Mouse (Mus musculus) neural tube, embryonic 15.5 days (tissue): Measurements from ENCODE around the gene Spock3. TPM values are rescaled to one million over a fixed set of nuclear protein-coding genes. Genes with fewer than 3 reads are reported as not detected.

Source experiments
- ATAC-seq: fragments of 200-750 bp; cut with Nextera tagmentation; 2 replicates; pipeline ENCODE4 v1.8.0; 2017; ENCODE audit warnings: mild to moderate bottlenecking, moderate TSS enrichment, moderate library complexity; ENCODE audit not compliant: low FRiP score
- H3K27ac ChIP-seq: fragments of 300-500 bp; sonication (generic); replicated peaks from 2 replicates; pipeline ENCODE4 v1.5.1; 2015; ENCODE audit warnings: mild to moderate bottlenecking, inconsistent platforms
- H3K27me3 ChIP-seq: fragments of 300-500 bp; sonication (generic); replicated peaks from 2 replicates; pipeline ENCODE4 v1.6.1; 2015; ENCODE audit warnings: inconsistent platforms
- H3K36me3 ChIP-seq: fragments of 300-500 bp; sonication (generic); 2 replicates; pipeline ENCODE4 v1.6.1; 2015; ENCODE audit warnings: inconsistent platforms
- H3K4me1 ChIP-seq: fragments of 300-500 bp; sonication (generic); 2 replicates; pipeline ENCODE4 v1.6.1; 2015; ENCODE audit warnings: inconsistent platforms
- H3K4me2 ChIP-seq: fragments of 300-500 bp; sonication (generic); 2 replicates; pipeline ENCODE4 v1.6.1; 2015; ENCODE audit warnings: inconsistent platforms, mild to moderate bottlenecking, moderate library complexity
- H3K4me3 ChIP-seq: fragments of 300-500 bp; sonication (generic); replicated peaks from 2 replicates; pipeline ENCODE4 v1.5.1; 2015; ENCODE audit warnings: mild to moderate bottlenecking, inconsistent platforms
- H3K9ac ChIP-seq: fragments of 300-500 bp; sonication (generic); replicated peaks from 2 replicates; pipeline ENCODE4 v1.6.1; 2015; ENCODE audit warnings: mild to moderate bottlenecking, inconsistent platforms
- H3K9me3 ChIP-seq: fragments of 300-500 bp; sonication (generic); replicated peaks from 2 replicates; pipeline ENCODE4 v1.6.1; 2016; ENCODE audit warnings: inconsistent platforms
- WGBS: fragments of 180-500 bp; shearing (Covaris S2); methylation state at CpG from one replicate; pipeline ENCODE4 v1.1.7; 2015; ENCODE audit warnings: mixed read lengths; 5-methylcytosine and 5-hydroxymethylcytosine counted together
- polyA plus RNA-seq: library from polyadenylated mRNA; unstranded; fragments of >200 nt; fragmentation: Nextera tagmentation; extraction: Ambion mirVana; gene quantifications from 2 replicates; pipeline ENCODE4 v1.2.1, GENCODE M21; 2015

The Spock3 gene
- 115 and 133 TPM in 2 replicates for polyA plus RNA-seq

GRCm38 (mm10) chr8:62950709-62951108 lies at the start of gene Spock3:
Spock3 (plus strand) TSS chr8:62951009.
- H3K4me3 ChIP-seq: peak within 1 kb of the TSS; percentile 69
- H3K27me3 ChIP-seq: no peaks in the 10 kb centered on the region
- peak within 1 kb of the TSS; percentile 86 for H3K9ac ChIP-seq
- H3K4me1 ChIP-seq: peaks cover 8% of the 10 kb centered on the region; the same call in 1 of the 2 replicates
- H3K36me3 ChIP-seq: no peaks in the 10 kb centered on the region
- ATAC-seq: no peak
- peak within 1 kb of the TSS; percentile 75 for H3K4me2 ChIP-seq
- no peaks in the 10 kb centered on the region for H3K9me3 ChIP-seq
- 37% methylated on average over 2 of the region's 2 CpGs for WGBS
- peak within 1 kb of the TSS; percentile 90 for H3K27ac ChIP-seq

GRCm38 (mm10) chr8:62951173-62952134 lies 645 bp downstream of the Spock3 start:
- Histone ChIP-seq H3K4me2 (peak overlapping the region; percentile 75), H3K27ac (peak overlapping the region; percentile 90), H3K4me3 (peak overlapping the region; percentile 69), H3K4me1 (peaks cover 8% of the 10 kb centered on the region; the same call in 1 of the 2 replicates), H3K27me3 (no peaks in the 10 kb centered on the region), H3K9ac (peak overlapping the region; percentile 86), H3K36me3 (no peaks in the 10 kb centered on the region), H3K9me3 (no peaks in the 10 kb centered on the region)
- under 1% methylated on average over 50 of the region's 50 CpGs for WGBS
- peak; percentile 91 for ATAC-seq

GRCm38 (mm10) chr8:62952481-62952880 lies 1.7 kb downstream of the Spock3 start:
- peak overlapping the region; percentile 90 for H3K27ac ChIP-seq
- ATAC-seq: peak; percentile 23
- 4% methylated on average over 3 of the region's 3 CpGs for WGBS

GRCm38 (mm10) chr8:62962608-62963007 lies 11.8 kb downstream of the Spock3 start:
- ATAC-seq: no peak
- no peak overlapping the region for H3K4me2 ChIP-seq
- H3K4me1 ChIP-seq: 0 out of 2 replicates have a peak, but pooled peaks cover under 1% of the 10 kb centered on the region
- no peak overlapping the region for H3K9ac ChIP-seq
- WGBS: 92% methylated on average over 3 of the region's 3 CpGs
- H3K4me3 ChIP-seq: no peak overlapping the region
- no peaks in the 10 kb centered on the region for H3K9me3 ChIP-seq
- H3K27ac ChIP-seq: no peak overlapping the region
- no peaks in the 10 kb centered on the region for H3K27me3 ChIP-seq
- no peaks in the 10 kb centered on the region for H3K36me3 ChIP-seq

More at GRCm38 (mm10) chr8:62952481-62952880, 1.7 kb downstream of the Spock3 start:
- peak overlapping the region; percentile 75 for H3K4me2 ChIP-seq
- no peaks in the 10 kb centered on the region for H3K9me3 ChIP-seq
- no peaks in the 10 kb centered on the region for H3K27me3 ChIP-seq
- H3K4me3 ChIP-seq: peak overlapping the region; percentile 69
- peaks cover 8% of the 10 kb centered on the region; the same call in 1 of the 2 replicates for H3K4me1 ChIP-seq
- H3K9ac ChIP-seq: peak overlapping the region; percentile 86
- H3K36me3 ChIP-seq: no peaks in the 10 kb centered on the region

- H3K9me3 ChIP-seq: no peaks in the 10 kb centered on the region
- H3K27ac ChIP-seq: no peak overlapping the region
- no peak overlapping the region for H3K9ac ChIP-seq
- H3K36me3 ChIP-seq: no peaks in the 10 kb centered on the region
- no peak for ATAC-seq
- no peak overlapping the region for H3K4me3 ChIP-seq
- no peak overlapping the region for H3K4me2 ChIP-seq
- 71% methylated on average over 2 of the region's 2 CpGs for WGBS
- H3K4me1 ChIP-seq: 0 out of 2 replicates have a peak, but pooled peaks cover 2% of the 10 kb centered on the region
- H3K27me3 ChIP-seq: no peaks in the 10 kb centered on the region
These were observed 19.1 kb downstream of the Spock3 start for GRCm38 (mm10) chr8:62969802-62970372.

- Histone ChIP-seq H3K4me3 (no peak overlapping the region), H3K9me3 (no peaks in the 10 kb centered on the region), H3K9ac (no peak overlapping the region), H3K27ac (no peak overlapping the region), H3K4me2 (no peak overlapping the region), H3K36me3 (no peaks in the 10 kb centered on the region), H3K27me3 (no peaks in the 10 kb centered on the region), H3K4me1 (no peaks in the 10 kb centered on the region)
- no peak for ATAC-seq
- WGBS: 83% methylated on average over 3 of the region's 3 CpGs
These were observed 138.2 kb downstream of the Spock3 start for GRCm38 (mm10) chr8:63088984-63089383.

- Histone ChIP-seq H3K9ac (no peak overlapping the region), H3K27ac (no peak overlapping the region), H3K9me3 (no peaks in the 10 kb centered on the region), H3K36me3 (no peaks in the 10 kb centered on the region), H3K4me2 (no peak overlapping the region), H3K27me3 (no peaks in the 10 kb centered on the region), H3K4me3 (no peak overlapping the region), H3K4me1 (no peaks in the 10 kb centered on the region)
- WGBS: 80% methylated on average over 2 of the region's 2 CpGs
- no peak for ATAC-seq
These were observed 147.4 kb downstream of the Spock3 start for GRCm38 (mm10) chr8:63098200-63098599.

GRCm38 (mm10) chr8:63109761-63110160 lies 159.0 kb downstream of the Spock3 start:
- Histone ChIP-seq H3K4me1 (no peaks in the 10 kb centered on the region), H3K4me3 (no peak overlapping the region), H3K9ac (no peak overlapping the region), H3K27me3 (no peaks in the 10 kb centered on the region), H3K9me3 (no peaks in the 10 kb centered on the region), H3K4me2 (no peak overlapping the region), H3K27ac (no peak overlapping the region), H3K36me3 (no peaks in the 10 kb centered on the region)
- no peak for ATAC-seq
- WGBS: 15% methylated on average over 1 of the region's 1 CpGs

- Histone ChIP-seq H3K4me3 (no peak overlapping the region), H3K4me2 (no peak overlapping the region), H3K9me3 (no peaks in the 10 kb centered on the region), H3K27ac (no peak overlapping the region), H3K36me3 (no peaks in the 10 kb centered on the region), H3K9ac (no peak overlapping the region), H3K4me1 (no peaks in the 10 kb centered on the region), H3K27me3 (no peaks in the 10 kb centered on the region)
- ATAC-seq: peak; percentile 66; the same call in 1 of the 2 replicates
- WGBS: 33% methylated on average over 1 of the region's 1 CpGs
These were observed 162.1 kb downstream of the Spock3 start for GRCm38 (mm10) chr8:63112919-63113318.

- peak; percentile 70; the same call in 1 of the 2 replicates for ATAC-seq
These were observed 169.7 kb downstream of the Spock3 start for GRCm38 (mm10) chr8:63120508-63120907.

GRCm38 (mm10) chr8:63135406-63135805 lies 184.6 kb downstream of the Spock3 start:
- ATAC-seq: no peak
- no peaks in the 10 kb centered on the region for H3K36me3 ChIP-seq
- H3K9me3 ChIP-seq: no peaks in the 10 kb centered on the region
- H3K9ac ChIP-seq: no peak overlapping the region
- H3K27ac ChIP-seq: no peak overlapping the region
- no peak overlapping the region for H3K4me3 ChIP-seq
- H3K27me3 ChIP-seq: no peaks in the 10 kb centered on the region
- 91% methylated on average over 3 of the region's 3 CpGs for WGBS
- no peaks in the 10 kb centered on the region for H3K4me1 ChIP-seq
- no peak overlapping the region for H3K4me2 ChIP-seq

More at GRCm38 (mm10) chr8:63120508-63120907, 169.7 kb downstream of the Spock3 start:
- Histone ChIP-seq H3K9ac (no peak overlapping the region), H3K4me3 (no peak overlapping the region), H3K27ac (no peak overlapping the region), H3K9me3 (no peaks in the 10 kb centered on the region), H3K27me3 (no peaks in the 10 kb centered on the region), H3K36me3 (no peaks in the 10 kb centered on the region), H3K4me1 (no peaks in the 10 kb centered on the region), H3K4me2 (no peak overlapping the region)
- 36% methylated on average over 2 of the region's 2 CpGs for WGBS
